Mouse (Mus musculus) limb, embryonic 14.5 days (tissue): Measurements from ENCODE around the gene Trpm4. TPM values are rescaled to one million over a fixed set of nuclear protein-coding genes. Genes with fewer than 3 reads are reported as not detected.

Experiments
- ATAC-seq: fragments of 200-750 bp; cut with Nextera tagmentation; 2 replicates; pipeline ENCODE4 v1.8.0; 2017; ENCODE audit warnings: low read depth, moderate number of reproducible peaks, moderate TSS enrichment; ENCODE audit not compliant: low FRiP score
- DNase-seq: peaks from one replicate; pipeline ENCODE4 v3.0.0-alpha.2; 2015; ENCODE audit warnings: low spot score
- H3K27ac ChIP-seq: fragments of 300-500 bp; sonication (generic); replicated peaks from 2 replicates; pipeline ENCODE4 v1.5.1; 2014; ENCODE audit warnings: low read depth, mild to moderate bottlenecking, low read length, moderate library complexity, mixed read lengths
- H3K27me3 ChIP-seq: fragments of 300-500 bp; sonication (generic); 2 replicates; pipeline ENCODE4 v1.6.1; 2014; ENCODE audit warnings: low read length, mixed read lengths; ENCODE audit not compliant: control insufficient read depth, insufficient read depth
- H3K36me3 ChIP-seq: fragments of 300-500 bp; sonication (generic); 2 replicates; pipeline ENCODE4 v1.6.1; 2014; ENCODE audit warnings: mild to moderate bottlenecking, low read length, moderate library complexity, mixed read lengths; ENCODE audit not compliant: control insufficient read depth, insufficient read depth
- H3K4me1 ChIP-seq: fragments of 300-500 bp; sonication (generic); 2 replicates; pipeline ENCODE4 v1.6.1; 2014; ENCODE audit warnings: antibody characterized with exemption, low read length, mixed read lengths; ENCODE audit not compliant: control insufficient read depth, insufficient read depth
- H3K4me2 ChIP-seq: fragments of 300-500 bp; sonication (generic); replicated peaks from 2 replicates; pipeline ENCODE4 v1.6.1; 2014; ENCODE audit warnings: low read depth, mild to moderate bottlenecking, low read length, moderate library complexity; ENCODE audit not compliant: severe bottlenecking
- H3K4me3 ChIP-seq: fragments of 300-500 bp; sonication (generic); replicated peaks from 2 replicates; pipeline ENCODE4 v1.5.1; 2014; ENCODE audit warnings: low read length
- H3K9ac ChIP-seq: fragments of 300-500 bp; sonication (generic); 2 replicates; pipeline ENCODE4 v1.6.1; 2014; ENCODE audit warnings: mild to moderate bottlenecking, low read depth, low read length, moderate library complexity; ENCODE audit not compliant: severe bottlenecking
- H3K9me3 ChIP-seq: fragments of 300-500 bp; sonication (generic); 2 replicates; pipeline ENCODE4 v1.6.1; 2016; ENCODE audit warnings: low read length; ENCODE audit not compliant: control insufficient read depth
- POLR2A ChIP-seq: fragments of 200-500 bp; IDR thresholded peaks from 2 replicates; pipeline ENCODE4 v1.8.0; 2012; ENCODE audit warnings: inconsistent platforms, mild to moderate bottlenecking, moderate library complexity, borderline replicate concordance; ENCODE audit not compliant: insufficient read depth, insufficient read length; ENCODE audit errors: extremely low read depth
- WGBS: fragments of 180-500 bp; shearing (Covaris S2); extraction: QIAGEN DNeasy Blood & Tissue Kit; methylation state at CpG from one replicate; pipeline ENCODE4 v1.1.7; 2014; 5-methylcytosine and 5-hydroxymethylcytosine counted together
- polyA plus RNA-seq, 2 experiments: library from polyadenylated mRNA; depleted of rRNA in 1 of 2; stranded (reverse) in 1 of 2; unstranded in 1 of 2; fragments of >200 nt; fragmentation: Nextera tagmentation in 1 of 2; extraction: Ambion mirVana in 1 of 2; gene quantifications; 2 replicates each; pipeline versions ENCODE4 v1.2.1 to v1.2.3; 2012 to 2014

Gene Trpm4
- polyA plus RNA-seq, 2 experiments = 15.8 to 42.6 TPM

- DNase-seq = peak; percentile 63
- H3K4me1 ChIP-seq = no peaks in the 10 kb centered on the region
- TF ChIP-seq POLR2A = no peak
- no peak overlapping the region for H3K4me2 ChIP-seq
- H3K9ac ChIP-seq = no peak overlapping the region
- H3K4me3 ChIP-seq = no peak overlapping the region
- H3K9me3 ChIP-seq = no peaks in the 10 kb centered on the region
- ATAC-seq = peak; percentile 28; the same call in 1 of the 2 replicates
- WGBS = 24% methylated on average over 6 of the region's 6 CpGs
- H3K36me3 ChIP-seq = peaks cover 22% of the 10 kb centered on the region
- no peaks in the 10 kb centered on the region for H3K27me3 ChIP-seq
- H3K27ac ChIP-seq = no peak overlapping the region
Observed at GRCm38 (mm10) chr7:45300270-45300669, 33.3 kb downstream of the Trpm4 start.

GRCm38 (mm10) chr7:45299752-45300151, 33.8 kb downstream of the Trpm4 start:
- 14% methylated on average over 5 of the region's 5 CpGs for WGBS
- Histone ChIP-seq H3K9me3 (no peaks in the 10 kb centered on the region), H3K36me3 (peaks cover 22% of the 10 kb centered on the region), H3K27me3 (no peaks in the 10 kb centered on the region), H3K4me2 (no peak overlapping the region), H3K4me3 (no peak overlapping the region), H3K4me1 (no peaks in the 10 kb centered on the region), H3K9ac (no peak overlapping the region), H3K27ac (no peak overlapping the region)
- peak; percentile 88 for DNase-seq
- peak; percentile 86 for ATAC-seq
- no peak for TF ChIP-seq POLR2A

GRCm38 (mm10) chr7:45297563-45297962, 36.0 kb downstream of the Trpm4 start:
- Histone ChIP-seq H3K27ac (no peak overlapping the region), H3K4me2 (no peak overlapping the region), H3K4me3 (no peak overlapping the region), H3K36me3 (0 out of 2 replicates have a peak, but pooled peaks cover 2% of the 10 kb centered on the region), H3K27me3 (no peaks in the 10 kb centered on the region), H3K9ac (no peak overlapping the region), H3K4me1 (no peaks in the 10 kb centered on the region), H3K9me3 (no peaks in the 10 kb centered on the region)
- ATAC-seq (no peak), DNase-seq (no peak)
- TF ChIP-seq POLR2A = no peak
- 58% methylated on average over 3 of the region's 3 CpGs for WGBS

- DNase-seq = no peak
- Histone ChIP-seq H3K4me2 (no peak overlapping the region), H3K27ac (no peak overlapping the region), H3K4me3 (no peak overlapping the region), H3K9ac (no peak overlapping the region), H3K36me3 (no peaks in the 10 kb centered on the region), H3K27me3 (no peaks in the 10 kb centered on the region), H3K9me3 (no peaks in the 10 kb centered on the region), H3K4me1 (no peaks in the 10 kb centered on the region)
- ATAC-seq = no peak
- WGBS = 53% methylated on average over 1 of the region's 1 CpGs
- no peak for TF ChIP-seq POLR2A
Observed at GRCm38 (mm10) chr7:45296626-45297025, 37.0 kb downstream of the Trpm4 start.

GRCm38 (mm10) chr7:45286486-45286885, 47.1 kb downstream of the Trpm4 start:
- no peak for TF ChIP-seq POLR2A
- Histone ChIP-seq H3K9me3 (no peaks in the 10 kb centered on the region), H3K27me3 (no peaks in the 10 kb centered on the region), H3K36me3 (no peaks in the 10 kb centered on the region), H3K4me2 (no peak overlapping the region), H3K4me1 (no peaks in the 10 kb centered on the region), H3K27ac (no peak overlapping the region), H3K9ac (no peak overlapping the region), H3K4me3 (no peak overlapping the region)
- DNase-seq (no peak), ATAC-seq (no peak)
- WGBS = 77% methylated on average over 13 of the region's 13 CpGs
